Mouse (Mus musculus) gastrocnemius, postnatal 14 days (tissue): ENCODE data around the gene Grcc10. TPM values are rescaled to one million over a fixed set of nuclear protein-coding genes. Genes with fewer than 3 reads are reported as not detected.

Source experiments
- DNase-seq: peaks from one replicate; pipeline ENCODE4 v3.0.0; 2021; ENCODE audit warnings: mixed read lengths
- intact Hi-C: fragments of 180-260 bp; cut with DNase I; formaldehyde crosslinking; loops from one replicate; pipeline ENCODE4 v1.15.1; 2025; ENCODE audit warnings: low total_unique reads
- total RNA-seq, 2 experiments: library from RNA; stranded (reverse); gene quantifications; 2 replicates each; pipeline ENCODE4 v1.2.3; 2021

Gene Grcc10
- total RNA-seq, 2 experiments from 2014 or later: 207 to 228 TPM

GRCm38 (mm10) chr6:124738511-124739023 lies 2.6 kb downstream of the Grcc10 start, which contains the start of gene Ptpn6:
Gene Ptpn6, minus strand, starts transcription at chr6:124738714.
- peak; percentile 30 for DNase-seq
- intact Hi-C loops: no loop called here

DNA sequence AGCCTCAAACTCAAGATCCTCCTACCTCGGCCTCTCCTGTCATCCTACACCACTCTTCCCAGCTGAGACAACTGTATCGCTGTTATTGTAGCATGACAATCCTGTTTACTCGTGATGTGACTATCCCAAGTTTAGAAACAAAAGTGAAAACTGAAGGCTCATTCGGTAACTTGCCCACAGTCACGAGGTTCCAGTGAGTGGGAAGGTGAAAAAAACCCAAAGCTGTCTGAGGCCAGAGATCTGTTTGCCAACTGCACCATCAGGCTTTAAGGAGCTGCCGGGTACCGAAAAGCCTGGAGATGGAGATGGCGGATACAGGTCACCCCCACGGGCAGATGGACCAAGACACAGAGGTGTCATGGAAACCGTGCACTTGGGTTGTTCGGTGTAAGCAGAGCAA lies 4.1 kb downstream of the Grcc10 start:
- intact Hi-C loops: no loop called here

GRCm38 (mm10) chr6:124734417-124734816 lies 6.8 kb downstream of the Grcc10 start:
- DNase-seq: no peak
- intact Hi-C loops: no loop called here

More for the DNA sequence above, 4.1 kb downstream of the Grcc10 start:
- no peak for DNase-seq

- peak; percentile 49 for DNase-seq
- intact Hi-C loops: no loop called here
Observed at GRCm38 (mm10) chr6:124732476-124733370, 8.5 kb downstream of the Grcc10 start.

- intact Hi-C loops: no loop called here
- DNase-seq: no peak
Observed at GRCm38 (mm10) chr6:124731038-124731437, 10.1 kb downstream of the Grcc10 start.

DNA sequence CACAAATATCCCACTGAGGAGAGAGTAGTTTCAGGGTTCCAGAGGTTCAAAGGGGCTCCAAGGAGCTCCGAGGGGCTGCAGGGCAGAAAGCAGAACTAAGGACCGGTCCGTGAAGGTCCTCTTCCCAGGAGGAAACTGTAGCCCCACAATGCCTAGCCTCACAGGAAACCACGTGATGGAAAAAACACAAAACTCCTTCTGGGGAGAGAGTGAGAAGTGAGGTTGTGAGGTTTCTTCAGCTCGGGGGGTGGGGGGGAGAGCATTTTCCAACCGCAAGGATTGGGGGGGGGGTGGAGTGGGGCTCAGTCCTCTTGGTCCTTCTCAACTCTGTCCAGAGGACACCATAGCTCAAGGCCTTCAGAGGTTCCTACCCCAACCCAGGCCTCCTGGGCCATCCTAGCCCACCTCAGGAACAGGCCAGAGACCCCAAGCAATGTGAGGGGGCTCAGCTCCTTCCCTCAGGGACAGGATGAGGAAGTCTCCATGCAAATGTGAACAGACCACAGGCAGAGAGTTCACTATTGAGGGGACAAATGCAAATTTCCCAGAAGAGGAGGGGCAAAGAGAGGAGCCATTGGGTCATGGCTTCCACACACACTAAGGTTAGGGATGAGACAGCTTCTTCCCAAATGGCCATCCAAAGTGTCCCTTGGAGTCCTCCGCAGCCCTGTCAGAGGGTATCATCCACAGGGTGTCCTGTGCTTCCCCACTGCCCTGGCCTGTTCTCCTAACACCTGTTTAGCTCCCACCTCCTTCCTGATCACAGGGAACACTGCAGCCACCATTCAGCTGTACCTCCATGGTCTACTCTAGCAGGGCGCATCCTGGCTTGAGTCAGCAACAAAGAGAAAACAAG lies 11.1 kb downstream of the Grcc10 start:
- intact Hi-C loops: no loop called here
- no peak for DNase-seq

DNA sequence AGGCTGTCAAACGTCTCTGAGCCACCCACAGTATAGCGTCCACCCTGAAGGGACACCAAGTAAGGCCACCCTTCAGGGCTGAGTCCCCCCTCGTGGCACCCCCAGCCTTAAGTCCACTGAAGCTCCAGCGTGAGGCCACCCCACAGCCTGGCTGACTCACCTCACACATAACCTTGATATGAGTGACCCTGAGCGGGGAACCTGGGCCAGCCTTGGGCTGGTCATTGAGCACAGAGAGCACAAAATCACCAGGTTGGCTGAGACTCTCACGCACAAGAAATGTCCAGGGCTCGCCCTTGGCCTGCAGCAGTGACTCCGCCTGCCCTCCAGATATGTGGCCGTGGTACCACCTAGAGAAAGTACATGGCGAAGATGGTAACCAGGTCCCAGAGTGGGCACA lies 12.6 kb downstream of the Grcc10 start:
- no peak for DNase-seq
- intact Hi-C loops: no loop called here

GRCm38 (mm10) chr6:124724472-124724871 lies 16.7 kb downstream of the Grcc10 start:
- intact Hi-C loops: no loop called here
- DNase-seq: no peak

- intact Hi-C loops: no loop called here
- DNase-seq: no peak
Observed at GRCm38 (mm10) chr6:124723541-124723940, 17.6 kb downstream of the Grcc10 start.

- DNase-seq: no peak
- intact Hi-C loops: no loop called here
Observed at GRCm38 (mm10) chr6:124722876-124723473, 18.2 kb downstream of the Grcc10 start.

- intact Hi-C loops: no loop called here
Observed at GRCm38 (mm10) chr6:124720904-124721303, 20.3 kb downstream of the Grcc10 start.

DNA sequence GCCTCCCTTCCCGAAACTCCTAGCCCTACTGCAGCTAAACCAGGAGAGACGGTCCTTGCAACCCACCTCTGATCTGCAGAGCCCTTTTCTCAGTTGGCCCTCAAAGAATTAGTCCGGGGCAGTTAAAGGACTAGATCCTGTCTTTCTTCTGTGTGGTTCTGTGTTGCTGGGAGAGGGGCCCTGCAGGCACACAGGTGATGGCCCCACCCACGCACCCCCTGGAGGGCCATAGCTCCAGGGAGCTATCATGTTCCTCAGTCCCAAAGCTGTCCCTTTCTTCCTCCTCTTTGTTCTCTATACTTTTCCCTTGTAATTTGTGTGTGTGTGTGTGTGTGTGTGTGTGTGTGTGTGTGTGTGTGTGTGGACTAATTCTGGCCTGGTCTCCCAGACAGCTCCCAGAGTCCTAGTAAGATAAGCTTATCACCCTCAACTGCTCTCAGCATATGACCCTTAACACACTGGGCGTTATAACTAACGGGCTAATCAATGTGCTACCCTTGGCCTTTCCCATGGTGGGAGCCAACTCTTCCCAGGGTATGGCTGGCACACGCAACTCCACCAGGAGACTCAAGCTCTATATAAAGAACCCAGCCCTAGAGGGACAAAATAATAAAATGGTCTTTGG lies 21.7 kb downstream of the Grcc10 start:
- DNase-seq: no peak
- intact Hi-C loops: no loop called here

More at GRCm38 (mm10) chr6:124720904-124721303, 20.3 kb downstream of the Grcc10 start:
- no peak for DNase-seq

DNA sequence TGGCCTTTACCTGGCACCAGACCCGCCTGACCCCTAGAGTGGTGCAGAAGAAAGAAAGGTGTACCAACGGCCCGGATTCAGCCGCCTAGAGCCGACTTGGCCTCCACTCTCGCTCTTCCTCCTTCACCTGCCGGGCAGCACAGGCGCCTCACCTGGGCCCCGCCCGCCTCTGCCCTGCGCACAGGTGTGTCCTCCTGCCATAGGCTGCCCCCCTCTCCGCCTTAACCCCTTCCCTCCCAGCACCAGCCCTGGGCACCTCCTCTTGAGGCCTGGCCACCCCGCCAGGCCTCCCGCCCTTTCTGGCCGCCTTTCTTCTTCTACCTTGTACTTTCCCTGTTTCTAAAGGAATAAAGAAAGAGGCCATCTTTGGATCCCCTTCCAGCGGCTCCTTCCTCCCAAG lies 22.5 kb downstream of the Grcc10 start:
- no peak for DNase-seq
- intact Hi-C loops: no loop called here

GRCm38 (mm10) chr6:124717968-124718367 lies 23.2 kb downstream of the Grcc10 start:
- intact Hi-C loops: no loop called here
- DNase-seq: no peak

DNA sequence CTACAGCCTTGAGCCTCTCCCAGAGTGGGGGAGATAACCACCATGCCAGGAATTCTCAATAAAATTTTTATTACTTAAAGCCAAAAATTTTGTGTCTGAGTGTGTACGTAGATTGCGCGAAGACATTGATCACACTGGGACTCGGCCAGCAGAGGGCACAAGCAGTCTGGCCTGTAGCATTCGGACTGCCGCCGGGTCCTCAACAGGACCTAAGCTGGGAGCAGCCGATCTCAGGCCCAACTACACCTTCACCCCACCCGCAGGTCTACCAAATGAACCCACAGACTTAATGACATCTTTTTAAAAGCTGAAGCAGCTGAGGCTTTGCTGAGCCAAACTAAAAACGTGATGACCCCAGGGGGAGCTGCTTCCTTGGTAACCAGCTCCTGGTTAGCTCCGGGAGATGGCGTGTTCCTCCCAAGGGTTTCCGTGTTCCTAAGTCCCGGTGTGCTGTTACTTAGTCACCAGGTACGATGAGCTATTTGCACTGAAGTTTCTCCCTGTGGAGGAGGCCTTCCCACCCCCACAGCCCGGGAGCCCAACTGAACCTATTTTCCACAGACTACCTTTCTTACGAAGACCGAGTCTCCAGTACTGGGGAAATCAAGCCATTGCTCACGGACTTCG lies 24.2 kb downstream of the Grcc10 start:
- intact Hi-C loops: no loop called here
- no peak for DNase-seq

DNA sequence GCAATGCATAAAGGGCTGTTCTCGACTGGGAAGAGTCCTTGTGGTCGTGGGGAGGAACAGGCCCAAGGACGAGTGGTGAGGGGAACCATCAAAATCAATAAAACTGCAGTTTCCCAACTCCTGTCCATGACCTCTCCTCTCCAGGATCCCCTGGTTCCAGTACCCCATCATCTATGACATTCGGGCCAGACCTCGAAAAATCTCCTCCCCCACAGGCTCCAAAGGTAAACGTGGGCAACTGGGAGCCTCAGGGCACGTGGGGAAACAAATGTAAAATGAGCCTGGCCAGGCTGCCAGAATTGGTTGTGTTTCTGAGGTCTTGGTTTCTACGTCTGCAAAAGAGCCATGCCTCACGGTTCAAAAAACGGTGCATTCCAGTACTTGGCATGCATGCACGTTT lies 28.3 kb downstream of the Grcc10 start:
- DNase-seq: no peak
- intact Hi-C loops: loop anchor here (5.0 kb wide), 1 partner anchor 34 kb away; no protein-coding TSS in a partner anchor

DNA sequence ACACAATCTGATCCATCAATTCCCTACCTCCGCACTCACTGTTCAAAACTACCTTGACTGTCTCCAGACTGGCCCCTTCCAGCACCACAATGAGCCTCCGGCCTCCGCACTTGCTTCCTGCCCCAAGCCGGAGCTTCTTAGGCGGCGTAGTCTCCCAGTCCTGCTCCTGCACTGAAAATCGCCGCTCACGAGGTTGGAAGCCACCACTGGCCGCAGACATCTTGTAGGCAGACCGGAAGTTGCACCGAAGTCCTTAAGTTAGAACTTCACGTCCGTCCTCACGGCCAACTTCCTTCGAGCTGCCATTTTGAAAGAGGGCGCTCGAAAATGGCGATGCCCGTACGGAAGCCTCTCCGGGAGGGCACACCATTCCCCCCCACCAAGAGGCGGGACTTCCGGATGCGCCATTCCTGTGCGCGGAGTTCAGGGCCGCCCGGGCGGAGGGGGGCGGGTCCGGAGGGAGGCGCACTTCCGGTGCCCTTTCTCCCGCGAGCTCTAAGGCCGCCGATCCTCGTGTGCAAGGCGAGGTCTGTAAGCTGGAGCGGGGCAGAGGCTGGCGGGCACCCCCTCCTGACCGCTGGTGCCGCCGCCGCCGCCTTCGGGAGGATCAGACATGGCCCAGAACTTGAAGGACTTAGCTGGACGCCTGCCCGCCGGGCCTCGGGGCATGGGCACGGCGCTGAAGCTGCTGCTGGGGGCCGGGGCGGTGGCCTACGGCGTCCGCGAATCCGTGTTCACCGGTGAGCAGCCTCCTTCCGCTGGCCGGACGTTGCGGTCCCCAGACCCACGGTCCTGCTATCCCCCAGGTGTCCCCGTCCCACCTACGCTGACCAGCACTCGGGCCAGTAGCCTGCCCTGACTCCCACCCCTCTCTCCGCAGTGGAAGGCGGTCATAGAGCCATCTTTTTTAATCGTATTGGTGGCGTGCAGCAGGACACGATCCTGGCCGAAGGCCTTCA lies 29.1 kb downstream of the Grcc10 start, which contains the start of the genes Emg1 and Phb2:
Emg1 (minus strand) TSS at position 355 of the 959 bp plus-strand sequence.
Phb2 (plus strand) TSS at position 513 of the 959 bp plus-strand sequence.
- intact Hi-C loops: loop anchor here (5.0 kb wide), 1 partner anchor 35 kb away; no protein-coding TSS in a partner anchor
- DNase-seq: peak; percentile 99
